Mouse (Mus musculus): ENCODE results near the gene Slc25a19.

The Slc25a19 gene

DNA sequence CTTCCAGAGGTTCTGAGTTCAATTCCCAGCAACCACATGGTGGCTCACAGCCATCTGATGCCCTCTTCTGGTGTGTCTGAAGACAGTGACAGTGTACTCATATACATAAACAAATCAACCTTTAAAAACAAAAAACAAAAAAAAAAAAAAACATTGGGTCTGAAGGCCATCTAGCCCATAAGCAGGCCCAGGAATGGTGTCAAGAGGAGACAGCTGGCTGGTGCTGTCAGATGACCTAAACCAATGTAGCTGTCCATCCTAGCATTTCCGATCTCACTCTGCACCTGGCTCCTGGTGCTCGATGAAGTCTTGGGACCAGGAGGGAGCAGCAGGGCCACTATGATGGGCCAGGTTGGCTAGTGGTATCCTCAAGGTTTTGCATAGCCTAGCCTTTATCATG, 14.6 kb upstream of the Slc25a19 start:
- in situ Hi-C loops (cut with MboI; ENCODE audit: unreplicated experiment in 2 of 2), result loop anchor here (5.0 to 10.0 kb wide), 3 partner anchors 70 to 172 kb away; partner anchors contain the start of genes Caskin2 (in 2 of the 2) and Tsen54 (in 2 of the 2)

DNA sequence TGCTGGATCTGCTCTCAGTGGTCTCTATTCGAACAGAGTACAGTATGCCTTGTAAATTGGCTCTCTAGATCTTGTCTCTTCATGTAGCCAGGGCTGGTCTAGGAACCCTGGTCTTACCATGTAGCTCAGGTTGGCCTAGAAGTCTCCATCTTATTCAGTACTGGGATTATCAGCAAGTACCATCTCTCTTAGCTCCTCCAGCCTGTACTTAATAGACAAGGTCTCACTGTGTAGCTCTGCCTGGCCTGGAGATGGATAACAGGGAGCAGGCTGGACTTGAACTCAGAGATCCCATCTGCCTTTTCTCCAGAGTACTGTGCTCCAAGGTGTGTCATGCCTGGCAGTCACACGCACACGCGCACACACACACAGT, 13.6 kb upstream of the Slc25a19 start:
- in situ Hi-C loops (cut with MboI; ENCODE audit: unreplicated experiment in 2 of 2), result loop anchor here (5.0 to 10.0 kb wide), 3 partner anchors 71 to 173 kb away; partner anchors contain the start of genes Caskin2 (in 2 of the 2) and Tsen54 (in 2 of the 2)

DNA sequence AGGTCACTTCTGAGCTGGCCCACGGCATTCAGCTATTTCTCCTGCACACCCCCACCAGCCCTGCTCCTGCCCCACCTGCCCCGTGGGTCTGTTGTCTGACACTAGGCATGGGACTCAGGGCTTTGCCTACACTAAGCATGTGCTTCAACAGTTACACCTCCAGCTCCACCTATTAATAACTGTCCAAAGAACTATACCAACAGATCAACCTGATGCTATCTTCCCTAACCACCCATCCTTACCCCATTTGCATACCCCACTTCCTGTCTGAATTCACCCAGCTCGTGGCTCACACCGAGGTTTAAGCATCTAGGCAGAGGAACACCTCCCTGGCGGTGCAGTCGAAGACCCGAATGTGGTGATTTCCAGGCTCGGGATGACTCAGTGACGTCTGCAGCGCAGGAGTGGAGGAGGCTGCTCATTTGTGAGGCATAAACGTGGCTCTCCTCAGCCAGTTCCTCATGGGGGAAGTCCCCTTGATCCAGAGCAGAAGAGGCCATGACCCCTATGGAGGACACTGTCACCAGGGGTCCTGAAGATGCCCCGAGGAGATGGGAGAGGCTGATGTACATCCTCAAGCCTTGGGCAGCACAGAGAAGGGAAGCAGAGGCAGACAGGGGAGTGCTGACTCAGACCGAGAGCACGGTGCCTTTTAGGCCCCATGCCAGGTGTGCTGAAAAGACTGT, 13.0 kb upstream of the Slc25a19 start:
- in situ Hi-C loops (cut with MboI; ENCODE audit: unreplicated experiment in 2 of 2), result loop anchor here (5.0 to 10.0 kb wide), 3 partner anchors 71 to 174 kb away; partner anchors contain the start of genes Caskin2 (in 2 of the 2) and Tsen54 (in 2 of the 2)

DNA sequence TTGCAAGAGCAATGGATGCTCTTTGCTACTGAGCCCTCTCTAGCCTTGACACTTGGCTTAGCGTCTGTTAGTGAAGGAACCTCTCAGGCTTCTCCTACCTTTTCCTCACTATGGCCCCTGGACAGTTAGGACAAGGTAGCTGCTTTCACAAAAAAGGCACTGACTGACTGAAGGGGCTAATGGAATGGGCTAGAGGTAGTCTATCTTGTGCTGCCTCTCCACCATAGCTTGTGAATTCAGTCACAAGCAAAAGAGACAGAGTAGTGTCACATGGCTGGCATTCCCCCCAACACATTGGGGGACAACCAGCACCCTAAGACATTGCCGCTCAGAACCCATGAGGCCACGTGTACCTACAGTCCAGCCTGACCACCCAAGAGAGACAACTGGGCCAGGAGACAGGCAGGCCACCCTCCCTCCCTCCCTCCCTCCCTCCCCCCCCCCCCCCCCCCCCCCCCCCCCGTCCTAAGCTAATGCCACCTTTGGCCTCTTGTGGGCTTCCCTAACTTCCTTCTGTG, 12.3 kb upstream of the Slc25a19 start:
- in situ Hi-C loops (cut with MboI; ENCODE audit: unreplicated experiment in 2 of 2), result loop anchor here (5.0 to 10.0 kb wide), 3 partner anchors 72 to 174 kb away; partner anchors contain the start of genes Caskin2 (in 2 of the 2) and Tsen54 (in 2 of the 2)

DNA sequence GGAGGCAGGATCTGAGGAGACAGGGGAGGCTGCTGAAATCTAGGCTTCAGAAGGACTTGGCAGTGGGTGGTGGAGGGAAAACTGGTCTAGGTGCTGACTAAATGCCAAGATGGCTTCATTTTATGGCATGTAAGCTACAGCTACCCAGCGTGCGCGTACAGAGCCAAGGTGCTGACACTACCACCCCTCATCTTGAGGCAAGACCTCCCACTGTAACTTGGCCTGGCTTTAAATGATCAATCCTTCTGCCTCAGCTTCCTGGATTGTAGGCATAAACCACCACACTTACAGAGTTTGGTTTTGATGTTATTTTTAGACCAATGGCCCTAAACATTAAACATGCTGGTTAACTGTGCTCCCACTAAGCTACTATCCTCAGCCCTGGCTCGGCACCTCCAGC, 11.4 kb upstream of the Slc25a19 start:
- in situ Hi-C loops (cut with MboI; ENCODE audit: unreplicated experiment in 2 of 2), result no loop called here

DNA sequence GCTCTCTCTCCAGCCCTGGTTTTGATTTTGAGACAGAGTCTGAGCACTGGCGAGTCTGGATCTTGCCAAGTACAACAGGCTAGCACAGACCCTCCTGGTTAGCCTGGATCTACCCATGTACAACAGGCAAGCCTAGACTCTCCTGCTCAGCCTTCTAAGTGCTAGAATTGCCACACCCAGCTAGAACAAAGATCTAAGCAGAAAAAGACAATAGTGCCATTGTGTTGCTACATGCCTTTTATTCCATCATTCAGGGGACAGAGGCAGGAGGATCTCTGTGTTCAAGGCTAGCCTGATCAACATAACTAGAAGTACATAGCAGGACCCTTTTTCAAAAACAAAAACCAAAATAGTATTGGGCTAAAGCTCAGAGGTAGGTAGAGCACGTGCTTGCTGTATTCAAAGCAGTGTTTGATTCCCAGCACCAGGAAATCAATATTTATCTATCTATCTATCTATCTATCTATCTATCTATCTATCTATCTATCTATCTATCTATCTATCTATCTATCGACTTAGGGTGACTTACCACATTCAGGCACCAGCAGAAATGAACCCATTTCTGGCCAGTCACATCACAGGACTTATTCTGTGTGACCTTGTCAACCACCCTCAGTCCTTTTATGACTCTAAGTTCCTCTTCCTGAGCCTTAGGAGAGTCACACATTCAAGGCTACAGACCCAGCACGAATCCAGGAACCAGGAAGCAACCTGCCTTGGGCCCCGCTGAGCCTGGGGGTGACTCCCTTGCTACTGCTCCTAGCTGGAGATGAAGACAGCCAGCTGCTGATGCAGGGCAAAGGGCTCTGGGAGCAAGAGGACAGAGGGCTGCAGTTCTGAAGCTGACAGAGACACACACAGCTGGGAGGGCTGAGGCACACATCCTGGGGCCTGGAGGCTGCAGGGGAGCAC, 10.7 kb upstream of the Slc25a19 start:
- in situ Hi-C loops (cut with MboI; ENCODE audit: unreplicated experiment in 2 of 2), result no loop called here

DNA sequence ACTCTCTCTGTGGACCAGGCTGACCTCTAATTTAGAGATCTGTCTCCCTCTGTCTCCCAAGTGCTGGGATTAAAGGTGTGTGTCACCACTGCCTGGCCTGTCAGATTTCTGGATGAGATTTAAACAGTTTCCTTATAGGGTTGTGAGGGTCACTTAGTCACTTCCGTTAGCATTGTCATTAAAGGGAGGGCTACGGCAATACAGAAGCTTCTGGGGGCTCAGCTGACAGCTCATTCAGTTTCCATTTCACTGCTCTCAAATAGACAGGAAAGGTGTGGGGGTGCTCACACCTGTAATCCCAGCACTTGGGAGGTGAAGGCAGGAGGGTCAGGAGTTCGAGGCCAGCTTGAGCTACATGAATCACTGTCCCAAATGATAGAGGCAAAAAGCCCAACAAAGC, 8.9 kb upstream of the Slc25a19 start:
- in situ Hi-C loops (cut with MboI; ENCODE audit: unreplicated experiment in 2 of 2), result no loop called here

DNA sequence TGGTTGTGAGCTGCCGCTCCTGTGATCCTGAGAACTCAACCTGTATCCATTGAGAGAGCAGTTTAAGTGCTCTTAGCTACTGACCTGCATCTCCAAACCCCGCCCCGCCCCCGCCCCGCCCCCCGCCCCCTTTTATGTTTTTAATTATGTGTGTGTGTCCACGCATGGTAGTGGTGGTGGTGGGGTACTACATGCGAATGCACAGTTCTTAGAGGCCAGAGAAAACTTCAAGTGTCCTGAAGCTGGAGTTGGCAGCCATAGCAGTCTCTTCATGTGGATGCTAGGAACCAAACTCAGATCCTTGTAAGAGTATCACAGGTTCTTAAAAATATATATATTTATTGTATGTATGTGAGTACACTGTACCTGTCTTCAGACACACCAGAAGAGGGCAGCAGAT, 7.4 kb upstream of the Slc25a19 start:
- in situ Hi-C loops (cut with MboI; ENCODE audit: unreplicated experiment in 2 of 2), result no loop called here

DNA sequence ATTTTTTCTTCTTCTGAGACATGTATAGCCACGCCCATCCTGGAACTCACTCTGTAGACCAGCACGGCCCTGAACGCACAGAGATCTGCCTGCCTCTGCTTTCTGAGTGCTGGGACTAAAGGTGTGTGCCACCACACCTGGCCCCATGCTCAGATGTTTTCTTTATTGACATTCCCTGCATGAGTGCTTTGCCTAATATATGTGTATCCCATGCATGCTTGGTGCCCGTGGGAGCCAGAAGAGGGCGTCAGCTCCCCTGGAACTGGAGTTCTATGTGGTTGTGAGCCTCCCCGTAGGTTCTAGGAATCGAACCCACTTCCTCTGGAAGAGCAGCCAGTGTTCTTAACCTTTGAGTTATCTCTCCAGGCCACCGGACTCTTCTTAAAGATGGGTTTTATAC, 6.9 kb upstream of the Slc25a19 start:
- in situ Hi-C loops (cut with MboI; ENCODE audit: unreplicated experiment in 2 of 2), result no loop called here

DNA sequence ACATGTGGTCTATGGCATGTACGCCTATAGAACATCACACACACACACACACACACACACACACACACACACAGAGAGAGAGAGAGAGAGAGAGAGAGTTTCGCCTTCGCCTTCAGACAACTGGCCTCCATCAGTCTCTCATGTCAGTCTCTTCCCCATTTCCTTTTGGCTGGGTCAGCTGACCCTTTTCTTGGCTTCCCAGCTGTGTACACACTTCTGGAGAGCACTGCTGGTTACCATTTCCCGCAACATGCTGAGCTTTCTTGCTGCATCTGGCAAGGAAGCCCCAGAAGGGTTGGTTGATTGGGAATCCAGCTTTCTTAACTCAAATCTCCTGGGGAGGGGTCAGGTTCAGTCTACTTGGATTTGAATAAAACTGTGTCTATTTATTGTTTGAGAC, 6.0 kb upstream of the Slc25a19 start:
- in situ Hi-C loops (cut with MboI; ENCODE audit: unreplicated experiment in 2 of 2), result no loop called here

DNA sequence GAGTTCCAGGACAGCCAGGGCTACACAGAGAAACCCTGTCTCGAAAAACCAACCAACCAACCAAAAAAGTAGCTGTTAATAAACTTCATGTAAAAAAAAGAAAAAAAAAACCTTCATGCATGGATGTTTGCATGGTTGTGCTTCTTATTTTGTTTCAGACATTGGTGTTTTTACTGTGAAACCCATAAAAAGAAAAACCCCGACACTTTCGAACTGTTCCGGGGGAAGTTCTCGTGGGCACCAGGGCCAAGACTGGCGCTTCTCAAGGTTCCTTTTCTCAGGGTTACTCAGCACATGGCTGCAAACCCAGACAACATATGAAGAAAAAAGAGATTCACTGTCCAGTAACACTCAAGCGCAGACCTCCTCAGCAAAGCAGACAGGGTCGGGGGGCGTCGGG, 4.8 kb upstream of the Slc25a19 start:
- in situ Hi-C loops (cut with MboI; ENCODE audit: unreplicated experiment in 2 of 2), result no loop called here

DNA sequence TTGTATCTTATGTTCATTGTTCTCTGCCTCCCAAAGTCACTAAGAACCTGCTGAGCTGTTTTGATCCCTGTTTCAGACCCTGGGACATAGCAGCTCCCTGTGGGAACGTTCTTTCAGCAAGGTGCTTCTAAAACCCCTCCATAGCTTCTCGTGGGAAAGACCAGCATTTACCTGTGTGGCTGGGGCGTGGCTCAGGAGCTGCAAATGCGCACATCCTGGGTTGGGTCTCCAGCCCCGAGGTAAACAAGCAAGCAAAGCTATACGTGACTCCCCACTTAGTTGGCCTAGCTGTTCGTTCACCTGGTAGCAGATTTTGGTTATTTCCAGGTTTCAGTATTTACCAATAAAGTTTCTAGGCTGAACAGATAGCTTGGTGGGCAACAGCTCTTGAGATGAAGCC, 4.2 kb upstream of the Slc25a19 start:
- in situ Hi-C loops (cut with MboI; ENCODE audit: unreplicated experiment in 2 of 2), result no loop called here

DNA sequence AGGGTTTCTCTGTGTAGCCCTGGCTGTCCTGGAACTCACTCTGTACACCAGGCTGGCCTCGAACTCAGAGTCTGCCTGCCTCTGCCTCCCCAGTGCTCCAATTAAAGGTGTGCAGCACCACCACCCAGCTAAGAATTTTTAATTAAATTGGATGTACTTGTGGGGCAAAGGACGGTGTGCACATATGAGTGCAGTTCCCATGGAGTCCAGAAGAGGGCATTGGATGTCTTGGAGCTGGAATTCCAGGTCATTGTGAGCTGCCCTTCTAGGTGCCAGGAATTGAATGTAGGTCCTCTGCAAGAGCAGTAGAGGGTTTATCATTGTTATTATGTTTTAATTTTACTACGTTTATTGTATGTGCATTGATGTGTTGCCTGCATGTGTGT, 3.4 kb upstream of the Slc25a19 start:
- in situ Hi-C loops (cut with MboI; ENCODE audit: unreplicated experiment in 2 of 2), result no loop called here

DNA sequence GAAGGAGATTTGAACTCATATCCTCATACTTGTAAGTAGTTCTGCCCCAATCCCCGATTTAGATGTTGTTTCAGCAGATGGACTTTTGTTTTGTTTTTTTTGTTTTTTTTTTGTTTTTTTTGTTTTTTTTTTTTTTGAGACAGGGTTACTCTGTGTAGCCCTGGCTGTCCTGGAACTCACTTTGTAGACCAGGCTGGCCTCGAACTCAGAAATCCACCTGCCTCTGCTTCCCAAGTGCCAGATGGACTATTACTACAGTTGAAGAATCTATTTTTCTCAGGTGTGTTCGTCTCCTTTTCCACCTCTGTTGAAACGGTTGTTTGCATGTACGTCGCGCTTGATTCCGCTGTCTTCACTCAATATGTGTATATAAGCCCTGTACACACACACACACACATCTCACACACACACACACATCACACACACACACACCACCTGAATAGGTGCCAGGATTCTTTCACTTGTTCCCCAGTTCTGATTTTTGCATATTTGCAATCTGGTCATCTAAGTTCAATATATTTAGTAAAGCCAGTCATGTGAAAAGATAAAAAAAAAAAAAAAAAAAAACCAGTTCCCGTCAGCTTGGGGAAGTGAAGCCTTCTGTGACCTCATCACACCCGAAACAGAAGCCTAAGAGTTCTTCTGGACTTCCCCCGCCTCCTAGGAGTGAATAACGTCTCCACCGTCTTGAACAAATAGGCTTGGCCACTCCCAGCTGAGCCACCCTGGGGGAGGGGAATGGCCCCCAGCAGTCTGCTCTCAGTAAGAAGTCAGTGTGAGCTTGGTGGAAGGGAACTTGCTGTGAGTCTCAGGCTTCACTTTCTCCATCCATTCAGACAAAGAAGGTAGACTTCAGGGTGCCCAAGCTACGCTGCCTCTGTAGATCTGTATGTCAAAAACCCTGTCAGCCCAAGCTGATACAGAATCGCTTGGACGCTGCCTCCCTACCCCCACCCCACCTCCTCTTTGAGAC, 2.7 kb upstream of the Slc25a19 start:
- in situ Hi-C loops (cut with MboI; ENCODE audit: unreplicated experiment in 2 of 2), result no loop called here

DNA sequence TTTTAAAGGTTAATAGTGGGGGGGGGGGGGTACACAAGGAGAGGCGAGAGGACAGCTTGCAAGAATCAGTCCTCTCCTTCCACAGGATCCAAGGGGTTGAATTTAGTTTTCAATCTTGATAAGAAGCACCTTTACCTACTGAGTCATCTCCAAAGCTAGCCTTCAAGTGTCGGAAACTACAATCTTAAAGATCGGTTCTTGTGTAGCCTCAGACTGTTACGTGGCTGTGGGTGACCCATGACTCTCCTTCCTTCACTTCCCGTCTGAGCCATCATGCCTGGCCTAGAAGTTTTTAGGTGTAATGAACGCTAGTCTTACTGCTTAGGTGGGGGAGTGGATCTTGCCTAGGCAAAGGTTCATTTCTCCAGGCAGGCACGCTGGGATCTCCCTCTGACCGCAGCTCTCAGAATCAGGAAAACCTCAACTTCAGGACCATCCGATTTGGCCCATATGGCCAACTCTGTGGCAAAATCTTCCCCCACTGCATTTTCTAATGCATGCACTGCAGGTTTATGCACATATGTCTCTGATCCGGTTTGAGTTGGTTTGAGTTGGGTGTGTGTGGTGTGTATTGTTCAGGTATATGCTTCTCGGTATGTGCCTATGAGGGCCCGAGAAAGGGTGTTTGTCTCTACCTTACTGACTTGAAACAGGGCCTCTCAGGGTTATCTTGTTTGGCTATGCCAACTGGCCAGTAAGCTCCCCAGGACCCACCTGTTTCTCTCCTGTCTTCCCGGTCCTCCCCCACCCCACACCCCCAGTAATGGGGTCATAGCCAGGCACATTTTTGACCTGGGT, 1.8 kb upstream of the Slc25a19 start:
- in situ Hi-C loops (cut with MboI; ENCODE audit: unreplicated experiment in 2 of 2), result no loop called here

DNA sequence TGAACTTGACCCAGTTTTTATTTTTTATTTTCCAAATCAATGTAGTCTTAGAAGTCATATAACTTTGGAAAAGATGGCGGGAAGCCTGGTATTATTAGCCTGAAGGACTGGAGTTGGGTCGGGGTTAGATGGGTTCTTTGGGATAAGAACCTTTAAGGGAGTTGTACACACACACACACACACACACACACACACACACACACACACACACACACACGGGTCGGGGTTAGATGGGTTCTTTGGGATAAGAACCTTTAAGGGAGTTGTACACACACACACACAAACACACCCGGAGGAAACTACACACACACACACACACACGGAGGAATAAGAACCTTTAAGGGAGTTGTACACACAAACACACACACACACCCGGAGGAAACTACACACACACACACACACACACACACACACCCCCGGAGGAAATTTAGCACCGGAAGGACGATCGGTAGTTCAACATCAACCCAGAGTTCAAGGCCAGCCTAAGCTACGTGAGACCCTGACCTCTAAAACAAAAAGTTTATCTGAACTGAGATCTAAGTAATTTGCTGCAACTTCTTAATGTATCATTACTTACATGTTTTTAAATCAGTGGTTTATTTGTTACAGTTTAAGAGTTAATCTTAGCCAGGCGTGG, 488 bp upstream of the Slc25a19 start:
- in situ Hi-C loops (cut with MboI; ENCODE audit: unreplicated experiment in 2 of 2), result no loop called here

DNA sequence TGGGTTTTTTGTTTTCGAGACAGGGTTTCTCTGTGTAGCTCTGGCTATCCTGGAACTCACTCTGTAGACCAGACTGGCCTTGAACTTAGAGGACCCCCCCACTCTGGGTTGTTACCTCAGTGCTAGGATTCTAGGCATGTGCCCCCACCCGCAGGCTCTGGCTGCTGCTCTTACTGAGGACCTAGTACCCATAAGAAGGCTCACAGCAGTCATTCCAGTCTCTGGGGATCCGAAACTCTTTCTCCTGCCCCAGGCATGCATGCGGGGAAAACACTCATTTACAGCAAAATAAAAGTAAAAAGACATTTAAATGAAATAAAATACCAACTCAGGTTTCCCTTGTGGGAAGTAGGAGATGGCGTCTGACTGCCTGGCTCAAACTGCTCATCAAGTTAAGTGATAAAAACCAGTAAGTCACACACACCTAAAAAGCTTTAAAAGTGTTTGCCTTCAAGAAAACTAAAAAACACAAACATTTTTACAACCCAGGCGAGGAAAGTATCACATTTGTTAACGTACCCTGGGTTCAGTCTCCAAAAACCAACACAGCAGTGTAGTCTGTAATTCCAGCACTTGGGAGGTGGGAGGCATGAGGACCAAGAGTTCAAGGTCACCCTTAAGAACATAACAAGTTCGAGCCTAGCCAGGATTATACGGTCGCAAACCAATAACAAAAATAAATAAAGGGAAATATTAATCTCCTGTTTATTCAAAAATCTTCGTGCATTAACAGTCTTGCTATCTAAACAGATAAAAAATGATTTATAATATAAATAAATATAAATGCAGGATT, 1.1 kb downstream of the Slc25a19 start:
- in situ Hi-C loops (cut with MboI; ENCODE audit: unreplicated experiment in 2 of 2), result no loop called here

DNA sequence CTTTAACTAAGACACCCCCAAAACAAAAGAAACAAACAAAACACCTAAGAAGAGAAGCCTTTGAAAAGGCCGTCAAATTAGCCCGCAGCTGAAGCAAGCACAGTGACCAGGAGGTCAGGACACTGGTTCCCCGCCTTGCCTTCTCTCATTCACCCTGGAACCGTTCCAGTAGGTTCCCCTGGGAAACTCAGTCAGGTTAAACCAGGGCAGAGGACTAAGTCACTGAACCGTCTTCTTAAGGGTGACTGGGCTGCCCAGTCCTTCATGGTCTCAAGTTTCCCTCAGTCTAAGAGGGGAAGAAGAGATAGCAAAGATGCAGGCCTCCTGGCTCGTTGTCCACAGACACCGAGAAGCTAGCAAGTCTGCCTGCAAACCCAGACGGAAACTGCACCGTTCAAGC, 2.2 kb downstream of the Slc25a19 start:
- in situ Hi-C loops (cut with MboI; ENCODE audit: unreplicated experiment in 2 of 2), result no loop called here

Data from v-Abl transformed pro-B cells (cell line).